ENCODE assay signal across 8 mouse cellular contexts in the genomic region with DNA sequence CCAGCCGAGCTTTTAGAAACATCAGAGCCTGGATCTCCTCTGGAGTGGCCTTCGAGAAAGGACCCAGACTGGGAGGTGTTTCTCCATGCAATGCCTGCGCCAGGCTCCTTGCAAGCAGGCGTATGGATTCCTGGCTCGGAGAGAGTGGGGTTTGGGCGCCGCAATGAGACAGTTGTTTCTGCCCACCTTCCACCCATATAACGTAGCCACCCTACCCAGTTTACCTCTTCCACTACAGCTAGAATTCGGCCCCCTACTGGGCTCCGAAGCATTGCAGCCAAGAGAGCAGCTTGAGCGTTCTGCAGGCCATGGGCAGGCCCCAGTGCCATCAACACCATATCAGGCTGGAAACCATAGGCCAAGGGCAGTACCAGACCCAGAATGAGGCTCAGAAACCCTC. TPM values are rescaled to one million over a fixed set of nuclear protein-coding genes. Genes with fewer than 3 reads are reported as not detected.
A peak's percentile ranks its signal among the peaks of the same experiment; 100 is the strongest.
DNase-seq lines count a peak whose midpoint lies in the region; TF ChIP-seq lines count a peak whose summit lies in the region.

No protein-coding gene starts in this region.

- peak overlapping the region; percentile 64 for H3K4me3 ChIP-seq in layer of hippocampus, adult 2 months
- peak overlapping the region; percentile 88; the same call in 1 of the 2 replicates for H3K4me3 ChIP-seq in brown adipose tissue, adult 24 weeks (ENCODE audit: insufficient read depth, low read depth, low read length)
- peak overlapping the region; percentile 96 for H3K4me3 ChIP-seq in forebrain, embryonic 10.5 days
- peak overlapping the region; percentile 91 for H3K4me3 ChIP-seq in myocyte

- TF ChIP-seq CTCF in layer of hippocampus, adult 2 months (conservative IDR thresholded peaks at IDR 0.05) = peak; percentile 71

- peak; percentile 37 to 62 for DNase-seq in layer of hippocampus, adult 2 months (ENCODE audit: low spot score in 2 of 2)
- no peak for DNase-seq in layer of hippocampus, postnatal 36 days
- peak; percentile 26 for DNase-seq in forebrain, embryonic 10.5 days (ENCODE audit: extremely low spot score, low spot score)
- peak; percentile 59 to 66 for DNase-seq in layer of hippocampus, postnatal 10 days (ENCODE audit: low spot score in 2 of 2)
- DNase-seq in thymus, postnatal 4 days = peak; percentile 83
- DNase-seq in ovary, adult 18-20 months (ENCODE audit: low spot score) = no peak

- 51% methylated on average over 11 of the region's 11 CpGs for WGBS in forebrain, embryonic 10.5 days

- TF ChIP-seq POLR2A in myocyte (IDR thresholded peaks at IDR 0.05; ENCODE audit: insufficient read length, low read depth) = no peak

- peaks cover 20% of the 10 kb centered on the region for H3K4me1 ChIP-seq in brown adipose tissue, adult 24 weeks (ENCODE audit: control insufficient read depth, insufficient read depth, insufficient read length, low read length)
- peaks cover 60% of the 10 kb centered on the region for H3K4me1 ChIP-seq in forebrain, embryonic 10.5 days

- no peaks in the 10 kb centered on the region for H3K9me3 ChIP-seq in forebrain, embryonic 10.5 days

- peaks cover 42% of the 10 kb centered on the region for H3K36me3 ChIP-seq in forebrain, embryonic 10.5 days (replicated peaks)
- peaks cover 18% of the 10 kb centered on the region for H3K36me3 ChIP-seq in myocyte (ENCODE audit: control insufficient read depth, insufficient read depth)

- peak overlapping the region; percentile 90 for H3K27ac ChIP-seq in layer of hippocampus, adult 2 months
- H3K27ac ChIP-seq in brown adipose tissue, adult 24 weeks (replicated peaks; ENCODE audit: low read depth, low read length) = no peak overlapping the region
- H3K27ac ChIP-seq in forebrain, embryonic 10.5 days = peak overlapping the region; percentile 88

- no peaks in the 10 kb centered on the region for H3K27me3 ChIP-seq in forebrain, embryonic 10.5 days (ENCODE audit: poor library complexity, severe bottlenecking)
- no peaks in the 10 kb centered on the region for H3K27me3 ChIP-seq in myocyte (ENCODE audit: control insufficient read depth, insufficient read depth, insufficient read length)

- H3K4me2 ChIP-seq in myocyte (ENCODE audit: low read depth) = peak overlapping the region; percentile 73

- H3K79me2 ChIP-seq in myocyte (ENCODE audit: control insufficient read depth, insufficient read depth) = peaks cover 38% of the 10 kb centered on the region

- H3ac ChIP-seq in myocyte (ENCODE audit: control insufficient read depth, insufficient read length) = no peak overlapping the region

TF ChIP-seq in myocyte, 11 proteins besides CTCF, POLR2A, EP300 and RAD21:
- TF ChIP-seq POLR2AphosphoS2 (IDR thresholded peaks at IDR 0.05; ENCODE audit: insufficient read length, low read depth) (no peak), CEBPB (IDR thresholded peaks at IDR 0.05; ENCODE audit: insufficient read depth, poor library complexity, severe bottlenecking) (no peak)

RNA-seq across cellular contexts. Expression of gene Tubgcp6, which starts 0.7 kb away (rescaled TPM):
- 10 to 100 TPM; 31.0 to 31.5 TPM for total RNA-seq in layer of hippocampus, adult 2 months (2021)
- 10 to 100 TPM; 28.4 to 35.3 TPM for total RNA-seq in layer of hippocampus, postnatal 36 days (2021)
- polyA plus RNA-seq in brown adipose tissue, adult 24 weeks (2012; ENCODE audit: insufficient read depth, insufficient read length, missing spikeins) = 3.9 and 6.1 TPM in 2 replicates
- polyA plus RNA-seq in forebrain, embryonic 10.5 days (2016; fragmentation: Nextera tagmentation; extraction: Ambion mirVana) = 25.7 and 26.5 TPM in 2 replicates
- 10 to 100 TPM; 26.5 to 30.0 TPM for total RNA-seq in layer of hippocampus, postnatal 10 days (2021)
- 15.0 TPM for polyA plus RNA-seq in myocyte (2012; fragmentation: generic; extraction: Trizol)

RNA-seq across cellular contexts. Expression of gene Hdac10, which starts 4.9 kb away (rescaled TPM):
- 10 to 100 TPM; 16.3 to 17.9 TPM for total RNA-seq in layer of hippocampus, adult 2 months (2021)
- 10 to 100 TPM; 14.3 to 14.7 TPM for total RNA-seq in layer of hippocampus, postnatal 36 days (2021)
- 4.6 and 6.8 TPM in 2 replicates for polyA plus RNA-seq in brown adipose tissue, adult 24 weeks (2012; ENCODE audit: insufficient read depth, insufficient read length, missing spikeins)
- 15.0 and 16.5 TPM in 2 replicates for polyA plus RNA-seq in forebrain, embryonic 10.5 days (2016; fragmentation: Nextera tagmentation; extraction: Ambion mirVana)
- total RNA-seq in layer of hippocampus, postnatal 10 days (2021) = 10 to 100 TPM; 17.2 to 19.4 TPM
- 11.7 TPM for polyA plus RNA-seq in myocyte (2012; fragmentation: generic; extraction: Trizol)

RNA-seq across cellular contexts. Expression of gene Mapk12, which starts 16.9 kb away (rescaled TPM):
- total RNA-seq in layer of hippocampus, adult 2 months (2021) = 1 to 10 TPM; 4.4 to 5.6 TPM
- 1 to 10 TPM; 3.1 to 4.7 TPM for total RNA-seq in layer of hippocampus, postnatal 36 days (2021)
- polyA plus RNA-seq in brown adipose tissue, adult 24 weeks (2012; ENCODE audit: insufficient read depth, insufficient read length, missing spikeins) = 6.6 and 7.5 TPM in 2 replicates
- polyA plus RNA-seq in forebrain, embryonic 10.5 days (2016; fragmentation: Nextera tagmentation; extraction: Ambion mirVana) = 34.9 and 38.4 TPM in 2 replicates
- total RNA-seq in layer of hippocampus, postnatal 10 days (2021) = 1 to 10 TPM; 4.0 to 5.5 TPM
- polyA plus RNA-seq in myocyte (2012; fragmentation: generic; extraction: Trizol) = 35.0 TPM

RNA-seq across cellular contexts. Expression of gene Mapk11, which starts 25.8 kb away (rescaled TPM):
- 10 to 100 TPM; 21.6 to 25.8 TPM for total RNA-seq in layer of hippocampus, adult 2 months (2021)
- 10 to 100 TPM; 21.9 to 22.8 TPM for total RNA-seq in layer of hippocampus, postnatal 36 days (2021)
- 1.1 and 2.5 TPM in 2 replicates for polyA plus RNA-seq in brown adipose tissue, adult 24 weeks (2012; ENCODE audit: insufficient read depth, insufficient read length, missing spikeins)
- polyA plus RNA-seq in forebrain, embryonic 10.5 days (2016; fragmentation: Nextera tagmentation; extraction: Ambion mirVana) = 35.7 and 36.3 TPM in 2 replicates
- 10 to 100 TPM; 18.4 to 25.3 TPM for total RNA-seq in layer of hippocampus, postnatal 10 days (2021)
- polyA plus RNA-seq in myocyte (2012; fragmentation: generic; extraction: Trizol) = 9.1 TPM

RNA-seq across cellular contexts. Expression of gene Selenoo, which starts 34.7 kb away (rescaled TPM):
- 10 to 100 TPM; 21.2 to 22.0 TPM for total RNA-seq in layer of hippocampus, adult 2 months (2021)
- 10 to 100 TPM; 20.3 to 21.7 TPM for total RNA-seq in layer of hippocampus, postnatal 36 days (2021)
- polyA plus RNA-seq in brown adipose tissue, adult 24 weeks (2012; ENCODE audit: insufficient read depth, insufficient read length, missing spikeins) = 26.1 and 34.7 TPM in 2 replicates
- 14.4 and 14.8 TPM in 2 replicates for polyA plus RNA-seq in forebrain, embryonic 10.5 days (2016; fragmentation: Nextera tagmentation; extraction: Ambion mirVana)
- 10 to 100 TPM; 21.4 to 21.5 TPM for total RNA-seq in layer of hippocampus, postnatal 10 days (2021)
- polyA plus RNA-seq in myocyte (2012; fragmentation: generic; extraction: Trizol) = 23.8 TPM

Comparison
In these comparisons a context has a peak if more than half of its experiments do, and no peak if none do; other contexts are left out.
1. DNase-seq: peak in layer of hippocampus, adult 2 months (2 of 2), forebrain, embryonic 10.5 days (single experiment), layer of hippocampus, postnatal 10 days (2 of 2) and thymus, postnatal 4 days (single experiment); none in layer of hippocampus, postnatal 36 days (0 of 2) and ovary, adult 18-20 months (single experiment).
2. Peak in every context shown above with its lines, with median percentiles within 50 percentile points of each other: H3K4me3 ChIP-seq.